ENCODE assay signal across 20 mouse cellular contexts in genomic region chr10:41536714-41537113, GRCm38 (mm10). TPM values are rescaled to one million over a fixed set of nuclear protein-coding genes. Genes with fewer than 3 reads are reported as not detected.
"Had no signal": no experiment of that assay in that cellular context is flagged by ENCODE, and none has a peak within 500 bp of the region (broad histone marks: within the 10 kb centered on the region; RNA-seq: fewer than 3 reads in every experiment).

No protein-coding gene starts in this region.

- ATAC-seq: liver, postnatal 0 days; lung, postnatal 0 days; midbrain, embryonic 15.5 days had no signal

- H3K27ac ChIP-seq: lung, embryonic 15.5 days; macrophage; midbrain, embryonic 15.5 days; neural tube, embryonic 13.5 days; neural tube, embryonic 15.5 days had no signal

- H3K4me3 ChIP-seq: lung, embryonic 15.5 days; megakaryocyte, embryonic 14.5 days; midbrain, embryonic 12.5 days; midbrain, embryonic 15.5 days; neural tube, embryonic 13.5 days; neural tube, embryonic 15.5 days had no signal

- H3K4me1 ChIP-seq: lung, embryonic 15.5 days; midbrain, embryonic 15.5 days; neural tube, embryonic 13.5 days; neural tube, embryonic 15.5 days had no signal

- DNase-seq: liver, postnatal 0 days; lung, adult 2 months; lung, postnatal 14 days; lung, postnatal 36 days; right cerebral cortex, adult 18-20 months; right cerebral cortex, postnatal 25 days; right cerebral cortex, postnatal 4 days; spleen, adult 18-20 months; thymus, adult 2 months; thymus, postnatal 25 days; thymus, postnatal 4 days had no signal

- H3K27me3 ChIP-seq: lung, embryonic 15.5 days; megakaryocyte, embryonic 14.5 days; midbrain, embryonic 15.5 days; neural tube, embryonic 13.5 days; neural tube, embryonic 15.5 days had no signal

- H3K9me3 ChIP-seq: lung, embryonic 15.5 days; megakaryocyte, embryonic 14.5 days; midbrain, embryonic 12.5 days; midbrain, embryonic 15.5 days; neural tube, embryonic 13.5 days; neural tube, embryonic 15.5 days had no signal

RNA-seq across cellular contexts. Expression of gene Ppil6, which starts 46.5 kb away (rescaled TPM):
- total RNA-seq: monocyte, adult 5-6 weeks had no signal
- polyA plus RNA-seq: macrophage had no signal
